Mouse (Mus musculus): ENCODE measurements at regions not wholly inside any gene's neighbourhood (a gene's known extent, or its start where the extent isn't known, plus 50 kb on each side); places are given as distances from the start of the nearest gene placed in this dataset.

- TF ChIP-seq CTCF (IDR thresholded peaks at IDR 0.05 in 2 of 3, conservative IDR thresholded peaks at IDR 0.05 in 1 of 3; ENCODE audit: control insufficient read depth in 1 of 3, insufficient read depth in 1 of 3, low read depth in 2 of 3, low read length in 3 of 3, poor library complexity in 1 of 3, severe bottlenecking in 1 of 3) (no peak), TCF12 (IDR thresholded peaks at IDR 0.05; ENCODE audit: low read depth, low read length) (no peak), MAFK (IDR thresholded peaks at IDR 0.05; ENCODE audit: borderline replicate concordance, low read depth, low read length) (no peak), E2F4 (IDR thresholded peaks at IDR 0.05; ENCODE audit: borderline replicate concordance, low read depth, low read length) (no peak), POLR2A (IDR thresholded peaks at IDR 0.05; ENCODE audit: control insufficient read depth in 1 of 2, insufficient read depth in 1 of 2, low read depth in 1 of 2, low read length in 2 of 2, poor library complexity in 1 of 2) (no peak), ELF1 (IDR thresholded peaks at IDR 0.05; ENCODE audit: low read depth, low read length) (no peak), ZNF384 (IDR thresholded peaks at IDR 0.05; ENCODE audit: low read depth, low read length) (no peak), RAD21 (IDR thresholded peaks at IDR 0.05; ENCODE audit: low read depth, low read length) (no peak), ZC3H11A (IDR thresholded peaks at IDR 0.05; ENCODE audit: low read depth, low read length) (no peak), UBTF (IDR thresholded peaks at IDR 0.05; ENCODE audit: borderline replicate concordance, insufficient read depth, low read depth, low read length) (no peak), CHD2 (IDR thresholded peaks at IDR 0.05; ENCODE audit: low read length) (no peak), USF1 (IDR thresholded peaks at IDR 0.05; ENCODE audit: low read depth, low read length) (no peak)
Measured at GRCm38 (mm10) chr3:147252226-147252788, 400.1 kb downstream of the Ttll7 start.

All from MEL (cell line).